Mouse (Mus musculus): ENCODE measurements at regions not wholly inside any gene's neighbourhood (a gene's known extent, or its start where the extent isn't known, plus 50 kb on each side); places are given as distances from the start of the nearest gene placed in this dataset.

- H3K27me3 ChIP-seq (ENCODE audit: control insufficient read depth, insufficient read depth, low read length): no peaks in the 10 kb centered on the region
- 93% methylated on average over 10 of the region's 10 CpGs for WGBS
- peaks cover 11% of the 10 kb centered on the region for H3K4me1 ChIP-seq (ENCODE audit: control insufficient read depth, insufficient read depth, insufficient read length, low read length)
- H3K4me3 ChIP-seq (ENCODE audit: low read depth, low read length): no peak overlapping the region
- H3K36me3 ChIP-seq (ENCODE audit: control insufficient read depth, insufficient read depth, low read length): no peaks in the 10 kb centered on the region
- no peak overlapping the region for H3K27ac ChIP-seq (ENCODE audit: insufficient read depth, low read depth, low read length)
- TF ChIP-seq CTCF (IDR thresholded peaks at IDR 0.05; ENCODE audit: extremely low read depth, insufficient read length, insufficient replicate concordance, low read depth, low read length) (no peak), POLR2A (IDR thresholded peaks at IDR 0.05; ENCODE audit: low read depth, low read length) (no peak)
Measured at GRCm38 (mm10) chr2:128245544-128245943, 119.7 kb downstream of the Bcl2l11 start.

GRCm38 (mm10) chr2:128247967-128248366, 122.1 kb downstream of the Bcl2l11 start:
- peaks cover 2% of the 10 kb centered on the region for H3K4me1 ChIP-seq (ENCODE audit: control insufficient read depth, insufficient read depth, insufficient read length, low read length)
- 62% methylated on average over 4 of the region's 4 CpGs for WGBS

GRCm38 (mm10) chr2:128249188-128249587, 123.3 kb downstream of the Bcl2l11 start:
- Histone ChIP-seq H3K36me3 (ENCODE audit: control insufficient read depth, insufficient read depth, low read length) (no peaks in the 10 kb centered on the region), H3K4me1 (ENCODE audit: control insufficient read depth, insufficient read depth, insufficient read length, low read length) (peaks cover 2% of the 10 kb centered on the region), H3K27me3 (ENCODE audit: control insufficient read depth, insufficient read depth, low read length) (no peaks in the 10 kb centered on the region), H3K27ac (ENCODE audit: insufficient read depth, low read depth, low read length) (no peak overlapping the region), H3K4me3 (ENCODE audit: low read depth, low read length) (no peak overlapping the region)
- 88% methylated on average over 4 of the region's 4 CpGs for WGBS
- TF ChIP-seq POLR2A (IDR thresholded peaks at IDR 0.05; ENCODE audit: low read depth, low read length) (no peak), CTCF (IDR thresholded peaks at IDR 0.05; ENCODE audit: extremely low read depth, insufficient read length, insufficient replicate concordance, low read depth, low read length) (no peak)

More at GRCm38 (mm10) chr2:128247967-128248366, 122.1 kb downstream of the Bcl2l11 start:
- no peak overlapping the region for H3K4me3 ChIP-seq (ENCODE audit: low read depth, low read length)
- TF ChIP-seq POLR2A (IDR thresholded peaks at IDR 0.05; ENCODE audit: low read depth, low read length) (no peak), CTCF (IDR thresholded peaks at IDR 0.05; ENCODE audit: extremely low read depth, insufficient read length, insufficient replicate concordance, low read depth, low read length) (no peak)
- no peaks in the 10 kb centered on the region for H3K36me3 ChIP-seq (ENCODE audit: control insufficient read depth, insufficient read depth, low read length)
- H3K27me3 ChIP-seq (ENCODE audit: control insufficient read depth, insufficient read depth, low read length): no peaks in the 10 kb centered on the region
- H3K27ac ChIP-seq (ENCODE audit: insufficient read depth, low read depth, low read length): no peak overlapping the region

GRCm38 (mm10) chr2:128249607-128250006, 123.8 kb downstream of the Bcl2l11 start:
- H3K4me3 ChIP-seq (ENCODE audit: low read depth, low read length): no peak overlapping the region
- H3K36me3 ChIP-seq (ENCODE audit: control insufficient read depth, insufficient read depth, low read length): no peaks in the 10 kb centered on the region
- H3K27ac ChIP-seq (ENCODE audit: insufficient read depth, low read depth, low read length): no peak overlapping the region
- no peak for TF ChIP-seq CTCF (IDR thresholded peaks at IDR 0.05; ENCODE audit: extremely low read depth, insufficient read length, insufficient replicate concordance, low read depth, low read length)
- TF ChIP-seq POLR2A (IDR thresholded peaks at IDR 0.05; ENCODE audit: low read depth, low read length): no peak
- 71% methylated on average over 2 of the region's 2 CpGs for WGBS
- H3K4me1 ChIP-seq (ENCODE audit: control insufficient read depth, insufficient read depth, insufficient read length, low read length): peaks cover 2% of the 10 kb centered on the region
- H3K27me3 ChIP-seq (ENCODE audit: control insufficient read depth, insufficient read depth, low read length): no peaks in the 10 kb centered on the region

- Histone ChIP-seq H3K4me3 (ENCODE audit: low read depth, low read length) (no peak overlapping the region), H3K27me3 (ENCODE audit: control insufficient read depth, insufficient read depth, low read length) (no peaks in the 10 kb centered on the region), H3K27ac (ENCODE audit: insufficient read depth, low read depth, low read length) (no peak overlapping the region), H3K36me3 (ENCODE audit: control insufficient read depth, insufficient read depth, low read length) (no peaks in the 10 kb centered on the region), H3K4me1 (ENCODE audit: control insufficient read depth, insufficient read depth, insufficient read length, low read length) (peaks cover 2% of the 10 kb centered on the region)
- 79% methylated on average over 4 of the region's 4 CpGs for WGBS
- TF ChIP-seq POLR2A (IDR thresholded peaks at IDR 0.05; ENCODE audit: low read depth, low read length) (no peak), CTCF (IDR thresholded peaks at IDR 0.05; ENCODE audit: extremely low read depth, insufficient read length, insufficient replicate concordance, low read depth, low read length) (no peak)
Measured at GRCm38 (mm10) chr2:128250841-128251240, 125.0 kb downstream of the Bcl2l11 start.

- no peak overlapping the region for H3K4me3 ChIP-seq (ENCODE audit: low read depth, low read length)
Measured at GRCm38 (mm10) chr2:128256651-128257050, 130.8 kb downstream of the Bcl2l11 start.

GRCm38 (mm10) chr2:128257262-128257661, 131.4 kb downstream of the Bcl2l11 start:
- no peak overlapping the region for H3K4me3 ChIP-seq (ENCODE audit: low read depth, low read length)
- WGBS: 71% methylated on average over 9 of the region's 9 CpGs
- H3K27me3 ChIP-seq (ENCODE audit: control insufficient read depth, insufficient read depth, low read length): no peaks in the 10 kb centered on the region
- H3K36me3 ChIP-seq (ENCODE audit: control insufficient read depth, insufficient read depth, low read length): no peaks in the 10 kb centered on the region
- no peaks in the 10 kb centered on the region; the same call in 1 of the 2 replicates for H3K4me1 ChIP-seq (ENCODE audit: control insufficient read depth, insufficient read depth, insufficient read length, low read length)
- TF ChIP-seq CTCF (IDR thresholded peaks at IDR 0.05; ENCODE audit: extremely low read depth, insufficient read length, insufficient replicate concordance, low read depth, low read length) (no peak), POLR2A (IDR thresholded peaks at IDR 0.05; ENCODE audit: low read depth, low read length) (no peak)
- no peak overlapping the region for H3K27ac ChIP-seq (ENCODE audit: insufficient read depth, low read depth, low read length)

More at GRCm38 (mm10) chr2:128256651-128257050, 130.8 kb downstream of the Bcl2l11 start:
- Histone ChIP-seq H3K4me1 (ENCODE audit: control insufficient read depth, insufficient read depth, insufficient read length, low read length) (no peaks in the 10 kb centered on the region; the same call in 1 of the 2 replicates), H3K27me3 (ENCODE audit: control insufficient read depth, insufficient read depth, low read length) (no peaks in the 10 kb centered on the region), H3K36me3 (ENCODE audit: control insufficient read depth, insufficient read depth, low read length) (no peaks in the 10 kb centered on the region), H3K27ac (ENCODE audit: insufficient read depth, low read depth, low read length) (no peak overlapping the region)
- 55% methylated on average over 6 of the region's 6 CpGs for WGBS
- TF ChIP-seq POLR2A (IDR thresholded peaks at IDR 0.05; ENCODE audit: low read depth, low read length) (no peak), CTCF (IDR thresholded peaks at IDR 0.05; ENCODE audit: extremely low read depth, insufficient read length, insufficient replicate concordance, low read depth, low read length) (no peak)

Data from small intestine, adult 2 months (tissue).